Mouse (Mus musculus) liver, embryonic 14.5 days (tissue): ENCODE data around the gene Taldo1.

Experiments
- CTCF ChIP-seq: IDR thresholded peaks from 2 replicates; pipeline ENCODE4 v1.5.1; 2016; ENCODE audit warnings: antibody characterized with exemption, low read depth, control low read depth
- EP300 ChIP-seq: IDR thresholded peaks from 2 replicates; pipeline ENCODE4 v1.6.1; 2016; ENCODE audit warnings: antibody characterized with exemption, low read depth

DNA sequence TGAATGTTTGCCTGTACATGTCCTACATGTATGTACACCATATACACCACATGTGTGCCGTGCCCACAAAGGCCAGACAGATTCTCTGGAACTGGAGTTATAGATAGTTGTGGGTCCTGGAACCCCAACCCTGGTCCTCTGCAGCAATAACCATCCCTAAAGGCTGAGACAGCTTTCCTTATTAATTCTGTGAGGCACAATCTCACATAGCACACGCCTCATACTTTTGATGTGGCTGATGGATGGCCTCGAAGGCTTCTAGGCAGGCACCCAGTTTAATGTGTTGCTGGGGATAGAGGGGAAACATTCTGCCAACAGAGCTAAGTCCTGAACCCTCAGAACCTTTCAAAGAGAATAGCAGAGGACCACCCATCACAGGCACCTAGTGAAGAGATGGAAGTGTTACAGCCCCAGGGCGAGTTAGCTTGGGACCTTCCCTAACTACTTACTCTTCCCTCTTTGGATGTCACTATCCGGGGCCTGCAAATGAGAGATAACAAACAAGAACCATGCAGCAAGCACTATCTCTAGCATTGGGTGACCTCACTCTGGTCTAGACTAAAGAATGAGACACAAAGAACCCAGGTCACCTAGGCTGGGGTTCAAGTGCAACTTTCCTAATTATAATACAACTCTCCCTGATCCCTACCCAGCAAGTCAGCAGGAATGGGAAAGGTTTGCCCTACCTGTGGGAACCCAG is 27.5 kb upstream of the Taldo1 start:
- 0 out of 2 replicates have a peak, but pooled peaks have one; percentile 4 for TF ChIP-seq CTCF
- TF ChIP-seq EP300: peak; percentile 91
